Mouse (Mus musculus) CD4-positive naive resting alpha-beta T cell, adult 57 days (primary cell): ENCODE data around the gene Olfr1124. TPM values are rescaled to one million over a fixed set of nuclear protein-coding genes. Genes with fewer than 3 reads are reported as not detected.

Experiments used
- total RNA-seq: library from RNA; stranded (reverse); gene quantifications from one replicate; pipeline ENCODE4 v1.2.4, GENCODE M21; 2023

The Olfr1124 gene
- total RNA-seq: not detected

DNA sequence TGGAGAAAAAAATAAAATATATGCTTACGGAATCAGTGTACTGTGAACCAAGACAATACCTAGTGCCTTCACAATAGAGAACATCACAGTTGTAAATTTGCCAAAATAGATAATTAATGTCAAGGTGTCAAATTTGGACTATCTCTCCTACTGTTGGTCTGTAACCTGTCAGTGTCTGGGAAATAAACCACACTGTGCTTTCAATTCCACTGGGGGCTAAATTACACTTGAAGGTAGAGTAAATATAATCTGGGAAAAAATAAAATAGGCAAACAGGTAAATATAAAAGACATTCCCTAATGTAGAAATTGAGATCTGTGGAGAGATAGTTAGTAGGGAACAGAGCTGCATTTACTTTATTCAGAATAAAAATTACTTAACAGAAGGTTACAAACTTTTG, at the start of gene Olfr1124:
Gene Olfr1124, plus strand, starts transcription at position 301 of the 400 bp plus-strand sequence.

DNA sequence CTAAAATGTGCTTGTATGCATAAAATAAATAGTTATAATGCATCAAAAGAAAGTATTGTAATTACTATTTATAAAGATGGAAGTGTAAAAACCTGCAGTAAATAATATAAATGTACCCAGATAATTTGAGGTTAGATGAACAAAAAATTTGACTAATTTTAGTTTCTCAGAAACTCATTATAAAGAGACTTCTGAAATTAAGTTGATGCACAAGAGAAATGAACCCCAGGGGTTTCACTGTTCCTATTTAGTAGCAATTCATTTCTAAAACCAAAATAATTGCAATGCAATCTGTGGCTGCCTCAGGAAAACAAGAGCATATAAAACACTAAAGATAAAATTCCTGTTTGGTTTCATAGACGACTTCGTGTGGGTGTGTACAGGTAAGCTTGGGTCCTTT, 44.5 kb upstream of the Olfr1124 start, which contains the start of gene Olfr1122:
Gene Olfr1122, plus strand, starts transcription at position 301 of the 400 bp plus-strand sequence.

GRCm38 (mm10) chr2:87416335-87416734, 13.7 kb upstream of the Olfr1124 start, which contains the start of gene Olfr1123:
Olfr1123 (plus strand) TSS chr2:87416635.

GRCm38 (mm10) chr2:87453662-87454061, 23.6 kb downstream of the Olfr1124 start, which contains the start of gene Olfr1126:
Olfr1126 (plus strand) TSS chr2:87453962.

Other genes with a start within 250 kb of the Olfr1124 start
- not detected for gene Olfr1112, start 242.5 kb upstream of the Olfr1124 start, total RNA-seq
- gene Olfr1113, start 221.3 kb upstream of the Olfr1124 start, total RNA-seq: not detected
- not detected for gene Olfr1115, start 182.3 kb upstream of the Olfr1124 start, total RNA-seq
- not detected for gene Olfr1116, start 162.7 kb upstream of the Olfr1124 start, total RNA-seq
- gene Olfr1118, start 122.7 kb upstream of the Olfr1124 start, total RNA-seq: not detected
- gene Olfr1120, start 75.5 kb upstream of the Olfr1124 start, total RNA-seq: not detected
- gene Olfr1121, start 60.4 kb upstream of the Olfr1124 start, total RNA-seq: not detected
- 0.21 TPM for gene Olfr1122, start 44.4 kb upstream of the Olfr1124 start, total RNA-seq
- gene Olfr1123, start 13.6 kb upstream of the Olfr1124 start, total RNA-seq: not detected
- gene Olfr1126, start 23.7 kb downstream of the Olfr1124 start, total RNA-seq: not detected
- gene Pramel7, start 66.8 kb downstream of the Olfr1124 start, total RNA-seq: not detected
- not detected for gene Pramel6, start 76.3 kb downstream of the Olfr1124 start, total RNA-seq
- gene Olfr153, start 101.5 kb downstream of the Olfr1124 start, total RNA-seq: not detected
- gene Olfr1128, start 115.3 kb downstream of the Olfr1124 start, total RNA-seq: not detected
- gene Olfr1129, start 143.6 kb downstream of the Olfr1124 start, total RNA-seq: not detected
- not detected for gene Olfr1130, start 175.9 kb downstream of the Olfr1124 start, total RNA-seq
- not detected for gene Olfr1131, start 196.8 kb downstream of the Olfr1124 start, total RNA-seq
- not detected for gene Olfr1132, start 207.3 kb downstream of the Olfr1124 start, total RNA-seq
- not detected for gene Olfr1133, start 217.1 kb downstream of the Olfr1124 start, total RNA-seq
- not detected for gene Olfr1134, start 228.2 kb downstream of the Olfr1124 start, total RNA-seq
- gene Olfr1135, start 243.4 kb downstream of the Olfr1124 start, total RNA-seq: not detected